Mouse (Mus musculus): Measurements from ENCODE around the gene Sp110.
"Not testable (repeated sequence)": the region's sequence is repeated elsewhere in the genome, so short reads cannot be mapped to it uniquely, and the experiment has no call there.

Gene Sp110

GRCm38 (mm10) chr1:85546442-85546841 is 52.2 kb downstream of the Sp110 start:
- not testable (repeated sequence) for DNase-seq (ENCODE audit: low read depth)

DNA sequence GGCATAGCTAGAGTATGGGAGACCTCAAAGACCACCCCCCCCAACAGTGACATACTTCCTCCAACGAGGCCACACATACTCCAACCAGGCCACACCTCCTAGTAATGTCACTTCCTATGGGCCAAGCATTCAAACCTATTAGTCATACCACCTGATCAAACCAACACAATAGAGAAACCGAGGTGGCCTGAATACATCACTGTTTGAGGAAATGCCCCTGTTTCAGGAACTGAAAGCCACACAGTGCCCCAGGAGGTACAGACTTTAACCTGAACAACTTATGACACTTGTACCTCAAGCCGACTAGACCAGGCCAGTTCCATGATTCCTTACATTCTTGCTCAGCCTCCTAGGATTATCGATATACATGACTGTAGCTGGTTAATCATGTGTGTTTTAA is 54.8 kb downstream of the Sp110 start:
- not testable (repeated sequence) for DNase-seq (ENCODE audit: low read depth)

DNA sequence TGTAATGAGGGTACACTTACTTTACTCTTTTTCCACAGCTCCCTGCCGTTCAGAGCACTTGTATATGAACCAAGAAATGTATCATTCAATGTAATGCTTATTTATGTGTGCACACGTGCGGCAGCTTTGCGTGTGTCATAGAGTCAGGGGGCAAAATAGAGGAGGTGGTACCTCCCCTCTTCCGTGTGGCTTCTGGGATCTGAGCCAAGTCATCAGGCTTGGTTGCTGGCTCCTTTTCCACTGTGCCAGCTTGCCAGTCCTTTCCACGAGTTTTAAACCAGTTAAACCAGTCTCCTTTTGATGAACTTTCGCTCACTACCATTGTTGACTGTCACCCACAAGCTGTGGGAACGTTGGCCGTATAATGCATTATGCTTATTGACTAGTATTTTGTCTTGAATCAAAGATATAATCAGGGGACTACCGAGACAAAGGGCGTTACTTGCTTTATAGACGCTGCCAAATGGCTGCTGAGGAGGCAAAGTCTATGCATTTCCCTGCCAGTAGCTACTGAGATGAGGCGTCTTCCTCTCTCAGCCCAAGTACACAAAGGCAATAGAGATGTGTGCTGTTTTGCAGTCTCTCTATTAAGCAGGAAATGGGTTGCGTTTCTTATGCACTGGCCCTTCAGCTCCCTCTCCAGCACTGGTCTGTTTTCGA is 70.0 kb downstream of the Sp110 start:
- not testable (repeated sequence) for DNase-seq (ENCODE audit: low read depth)
